23 mouse cellular contexts compared by ENCODE assay signal in the genomic region with DNA sequence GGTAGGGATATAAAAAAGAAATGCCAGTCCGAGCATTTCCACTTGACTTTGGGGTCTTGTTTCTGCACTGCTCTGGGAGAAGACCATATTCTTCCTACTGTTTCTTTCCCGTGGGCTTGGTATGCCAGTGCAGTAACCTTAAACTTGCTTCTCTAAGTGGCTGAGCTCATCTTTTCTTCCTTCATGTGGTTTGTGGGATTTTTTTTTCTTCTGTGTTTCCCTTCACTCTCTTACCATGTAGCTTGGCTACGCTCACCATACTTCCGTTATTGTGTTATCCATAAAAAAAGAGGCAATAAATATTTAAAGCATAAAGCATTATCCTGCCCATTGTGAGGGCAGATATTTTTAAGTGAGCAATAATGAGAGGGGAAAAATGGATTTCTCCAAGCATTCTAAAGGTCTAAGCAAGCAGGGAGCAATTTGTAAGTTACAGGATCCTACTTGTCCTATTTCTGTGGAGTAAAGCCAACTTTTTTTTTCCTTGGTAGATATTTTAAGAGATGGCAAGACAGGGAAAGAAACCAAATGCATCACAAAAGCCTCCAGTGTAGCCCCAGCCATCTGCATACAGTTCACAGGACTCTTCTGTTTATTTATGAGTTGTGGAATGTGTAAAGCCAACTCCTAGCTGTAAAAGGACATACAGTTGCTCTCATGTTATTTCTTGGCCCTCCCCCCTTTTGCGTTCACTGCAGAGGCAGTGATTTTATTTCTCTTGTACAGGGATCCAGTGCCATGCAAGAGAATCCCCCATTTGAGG.
DNase-seq lines count a peak whose midpoint lies in the region; ATAC-seq and TF ChIP-seq lines count a peak whose summit lies in the region.
"Had no signal": no experiment of that assay in that cellular context is flagged by ENCODE, and none has a peak within 500 bp of the region (broad histone marks: within the 10 kb centered on the region; RNA-seq: fewer than 3 reads in every experiment).

No protein-coding gene starts in this region.

- no peaks in the 10 kb centered on the region for H3K4me1 ChIP-seq in lung, embryonic 14.5 days (ENCODE audit: insufficient read depth)
- H3K4me1 ChIP-seq in cortical plate, adult 2 months (ENCODE audit: control insufficient read depth, insufficient read depth, low read length) = no peaks in the 10 kb centered on the region; the same call in 1 of the 2 replicates
- H3K4me1 ChIP-seq in stomach, postnatal 0 days (replicated peaks; ENCODE audit: control insufficient read depth, insufficient read depth) = no peaks in the 10 kb centered on the region
- H3K4me1 ChIP-seq: embryonic facial prominence, embryonic 12.5 days; forebrain, embryonic 13.5 days; hindbrain, embryonic 12.5 days had no signal

- peak; percentile 93 for ATAC-seq in frontal cortex, adult (ENCODE audit: low TSS enrichment)
- peak; percentile 78; the same call in 1 of the 2 replicates for ATAC-seq in lung, embryonic 14.5 days (ENCODE audit: insufficient read depth)
- no peak for ATAC-seq in stomach, postnatal 0 days (ENCODE audit: low FRiP score, low TSS enrichment)
- ATAC-seq: forebrain, embryonic 13.5 days; hindbrain, embryonic 16.5 days; inflammation-experienced regulatory T-cells, adult 6 months had no signal

- WGBS in lung, embryonic 14.5 days = 50% methylated on average over 5 of the region's 5 CpGs
- WGBS in stomach, postnatal 0 days = 43% methylated on average over 5 of the region's 5 CpGs

- H3K4me3 ChIP-seq in lung, embryonic 14.5 days (ENCODE audit: low read depth, low read length) = no peak overlapping the region
- H3K4me3 ChIP-seq in cortical plate, adult 2 months (ENCODE audit: insufficient read depth, low read length) = no peak overlapping the region
- H3K4me3 ChIP-seq in stomach, postnatal 0 days (ENCODE audit: low read depth, low read length) = no peak overlapping the region
- H3K4me3 ChIP-seq: embryonic facial prominence, embryonic 12.5 days; forebrain, embryonic 13.5 days; gastrocnemius, adult 2 months; heart, embryonic 13.5 days; hindbrain, embryonic 12.5 days had no signal

- H3K9me3 ChIP-seq in lung, embryonic 14.5 days (ENCODE audit: low read depth, low read length) = no peaks in the 10 kb centered on the region
- no peaks in the 10 kb centered on the region for H3K9me3 ChIP-seq in stomach, postnatal 0 days (ENCODE audit: control insufficient read depth, low read length)
- H3K9me3 ChIP-seq: embryonic facial prominence, embryonic 12.5 days; forebrain, embryonic 13.5 days; heart, embryonic 13.5 days; hindbrain, embryonic 12.5 days had no signal

- H3K9ac ChIP-seq in lung, embryonic 14.5 days = no peak overlapping the region
- no peak overlapping the region for H3K9ac ChIP-seq in stomach, postnatal 0 days (ENCODE audit: low read length)
- H3K9ac ChIP-seq: embryonic facial prominence, embryonic 12.5 days; forebrain, embryonic 13.5 days; heart, embryonic 13.5 days; hindbrain, embryonic 12.5 days had no signal

- H3K27me3 ChIP-seq in lung, embryonic 14.5 days (ENCODE audit: insufficient read depth, low read length) = no peaks in the 10 kb centered on the region
- H3K27me3 ChIP-seq in stomach, postnatal 0 days (ENCODE audit: control insufficient read depth, insufficient read depth, low read length) = no peaks in the 10 kb centered on the region
- H3K27me3 ChIP-seq: embryonic facial prominence, embryonic 12.5 days; forebrain, embryonic 13.5 days; heart, embryonic 13.5 days; hindbrain, embryonic 12.5 days had no signal

- no peak overlapping the region for H3K4me2 ChIP-seq in lung, embryonic 14.5 days
- no peak overlapping the region for H3K4me2 ChIP-seq in stomach, postnatal 0 days (replicated peaks; ENCODE audit: low read depth)
- H3K4me2 ChIP-seq: embryonic facial prominence, embryonic 12.5 days; forebrain, embryonic 13.5 days; heart, embryonic 13.5 days; hindbrain, embryonic 12.5 days had no signal

- DNase-seq in frontal cortex, postnatal 25 days (ENCODE audit: low spot score in 2 of 2) = no peak
- peak; percentile 70 for DNase-seq in lung, embryonic 14.5 days
- DNase-seq in lung, postnatal 4 days = no peak
- DNase-seq in 416B (ENCODE audit: low read depth) = peak; percentile 65
- DNase-seq in stomach, postnatal 0 days (ENCODE audit: low spot score) = no peak
- DNase-seq in layer of hippocampus, postnatal 25 days (ENCODE audit: extremely low spot score in 1 of 2, low spot score in 1 of 2) = no peak
- DNase-seq: adrenal gland, adult 2 months; adrenal gland, postnatal 25 days; cerebellum, adult 2 months; cerebellum, postnatal 10 days; embryo, embryonic 11 days; gastrocnemius, adult 2 months; gastrocnemius, postnatal 25 days; heart, adult 11 months; heart, postnatal 36 days had no signal

- no peak overlapping the region for H3K27ac ChIP-seq in lung, embryonic 14.5 days (ENCODE audit: low read depth)
- H3K27ac ChIP-seq in cortical plate, adult 2 months (ENCODE audit: insufficient read depth, low read length) = peak overlapping the region; percentile 23; the same call in 1 of the 2 replicates
- no peak overlapping the region for H3K27ac ChIP-seq in stomach, postnatal 0 days (replicated peaks)
- H3K27ac ChIP-seq: embryonic facial prominence, embryonic 12.5 days; forebrain, embryonic 13.5 days; gastrocnemius, adult 2 months; heart, embryonic 13.5 days; hindbrain, embryonic 12.5 days had no signal

- TF ChIP-seq POLR2A in cortical plate, adult 2 months (IDR thresholded peaks at IDR 0.05; ENCODE audit: extremely low read depth, insufficient read depth, low read length) = no peak

- H3K36me3 ChIP-seq in lung, embryonic 14.5 days (ENCODE audit: insufficient read depth) = no peaks in the 10 kb centered on the region
- H3K36me3 ChIP-seq in stomach, postnatal 0 days (ENCODE audit: control insufficient read depth, insufficient read depth, low read length) = no peaks in the 10 kb centered on the region
- H3K36me3 ChIP-seq: embryonic facial prominence, embryonic 12.5 days; heart, embryonic 13.5 days; hindbrain, embryonic 12.5 days had no signal

- TF ChIP-seq CTCF in lung, embryonic 14.5 days (IDR thresholded peaks at IDR 0.05; ENCODE audit: low read depth) = no peak
- no peak for TF ChIP-seq CTCF in cortical plate, adult 2 months (IDR thresholded peaks at IDR 0.05; ENCODE audit: extremely low read depth, insufficient read depth, low read length)
- TF ChIP-seq CTCF in stomach, postnatal 0 days (IDR thresholded peaks at IDR 0.05; ENCODE audit: low read depth) = no peak

- no peak for TF ChIP-seq EP300 in stomach, postnatal 0 days (optimal IDR thresholded peaks at IDR 0.05)

Comparison
In these comparisons a context has a peak if more than half of its experiments do, and no peak if none do; other contexts are left out.
1. DNase-seq: peak in lung, embryonic 14.5 days (single experiment) and 416B (single experiment); none in frontal cortex, postnatal 25 days (0 of 2), lung, postnatal 4 days (0 of 2), stomach, postnatal 0 days (single experiment) and layer of hippocampus, postnatal 25 days (0 of 2).